9 mouse cellular contexts compared by ENCODE assay signal in genomic region chr6:83237123-83237522, GRCm38 (mm10). TPM values are rescaled to one million over a fixed set of nuclear protein-coding genes. Genes with fewer than 3 reads are reported as not detected.
DNase-seq lines count a peak whose midpoint lies in the region; ATAC-seq lines count a peak whose summit lies in the region.
"Had no signal": no experiment of that assay in that cellular context is flagged by ENCODE, and none has a peak within 500 bp of the region (broad histone marks: within the 10 kb centered on the region; RNA-seq: fewer than 3 reads in every experiment).

No protein-coding gene starts in this region.

- H3K27ac ChIP-seq in heart, embryonic 16.5 days (ENCODE audit: low read length): no peak overlapping the region
- no peak overlapping the region for H3K27ac ChIP-seq in hindbrain, embryonic 16.5 days (ENCODE audit: low read depth, low read length)
- no peak overlapping the region for H3K27ac ChIP-seq in midbrain, embryonic 13.5 days

- H3K9ac ChIP-seq in heart, embryonic 16.5 days (ENCODE audit: low read length): no peak overlapping the region
- H3K9ac ChIP-seq in hindbrain, embryonic 16.5 days (ENCODE audit: low read depth, low read length): no peak overlapping the region
- no peak overlapping the region; the same call in 1 of the 2 replicates for H3K9ac ChIP-seq in midbrain, embryonic 13.5 days (replicated peaks)

- H3K4me3 ChIP-seq in heart, embryonic 16.5 days (ENCODE audit: low read length): peak overlapping the region; percentile 8; the same call in 1 of the 2 replicates
- no peak overlapping the region; the same call in 1 of the 2 replicates for H3K4me3 ChIP-seq in hindbrain, embryonic 16.5 days (ENCODE audit: low read length)
- H3K4me3 ChIP-seq in midbrain, embryonic 13.5 days (replicated peaks): peak overlapping the region; percentile 11; the same call in 1 of the 2 replicates

- H3K4me1 ChIP-seq in heart, embryonic 16.5 days (ENCODE audit: control insufficient read depth, insufficient read depth, low read length): peaks cover 14% of the 10 kb centered on the region
- H3K4me1 ChIP-seq in hindbrain, embryonic 16.5 days (ENCODE audit: control insufficient read depth, insufficient read depth, low read depth, low read length): peaks cover 10% of the 10 kb centered on the region
- peaks cover 20% of the 10 kb centered on the region for H3K4me1 ChIP-seq in midbrain, embryonic 13.5 days (replicated peaks)

- H3K36me3 ChIP-seq in heart, embryonic 16.5 days (ENCODE audit: control insufficient read depth, insufficient read depth): no peaks in the 10 kb centered on the region
- H3K36me3 ChIP-seq in hindbrain, embryonic 16.5 days (ENCODE audit: control insufficient read depth, insufficient read depth, low read length): no peaks in the 10 kb centered on the region
- no peaks in the 10 kb centered on the region for H3K36me3 ChIP-seq in midbrain, embryonic 13.5 days

- no peak for DNase-seq in heart, adult 9 months (ENCODE audit: low spot score in 2 of 2)
- DNase-seq in embryo, embryonic 9.5 days (ENCODE audit: extremely low spot score): peak; percentile 24
- DNase-seq in adrenal gland, postnatal 10 days: no peak
- DNase-seq in gastrocnemius, postnatal 14 days: no peak
- DNase-seq: thymus, postnatal 25 days had no signal

- no peaks in the 10 kb centered on the region for H3K9me3 ChIP-seq in heart, embryonic 16.5 days (replicated peaks; ENCODE audit: control insufficient read depth, low read length)
- no peaks in the 10 kb centered on the region for H3K9me3 ChIP-seq in hindbrain, embryonic 16.5 days (ENCODE audit: control insufficient read depth, low read length)
- H3K9me3 ChIP-seq in midbrain, embryonic 13.5 days: no peaks in the 10 kb centered on the region

- intact Hi-C loops in gastrocnemius, postnatal 14 days (cut with DNase I; ENCODE audit: low total_unique reads): no loop called here

- H3K4me2 ChIP-seq in heart, embryonic 16.5 days (ENCODE audit: low read depth, low read length): peak overlapping the region; percentile 26; the same call in 1 of the 2 replicates
- peak overlapping the region; percentile 41 for H3K4me2 ChIP-seq in hindbrain, embryonic 16.5 days (ENCODE audit: low read length)
- peak overlapping the region; percentile 39 for H3K4me2 ChIP-seq in midbrain, embryonic 13.5 days (replicated peaks)

- 7% methylated on average over 9 of the region's 9 CpGs for WGBS in heart, embryonic 16.5 days
- WGBS in hindbrain, embryonic 16.5 days: 4% methylated on average over 4 of the region's 9 CpGs
- WGBS in midbrain, embryonic 13.5 days: 5% methylated on average over 8 of the region's 9 CpGs

- ATAC-seq in heart, embryonic 16.5 days (replicated peaks; ENCODE audit: extremely low read depth, insufficient read depth, low FRiP score): no peak
- ATAC-seq in hindbrain, embryonic 16.5 days: 0 out of 2 replicates have a peak, but pooled peaks have one; percentile 34
- peak; percentile 60 for ATAC-seq in midbrain, embryonic 13.5 days
- ATAC-seq in inflammation-experienced regulatory T-cells, adult 6 months: no peak

- 0 out of 2 replicates have a peak, but pooled peaks cover 2% of the 10 kb centered on the region for H3K27me3 ChIP-seq in heart, embryonic 16.5 days (ENCODE audit: control insufficient read depth, insufficient read depth, low read length)
- H3K27me3 ChIP-seq in hindbrain, embryonic 16.5 days (replicated peaks; ENCODE audit: control insufficient read depth, insufficient read depth, low read length): peaks cover 5% of the 10 kb centered on the region; the same call in 1 of the 2 replicates
- H3K27me3 ChIP-seq in midbrain, embryonic 13.5 days: peaks cover 78% of the 10 kb centered on the region

RNA-seq across cellular contexts. Expression of gene Slc4a5, which starts 17.5 kb away (rescaled TPM):
- 0.17 and 0.50 TPM in 2 replicates for polyA plus RNA-seq in heart, embryonic 16.5 days (2015; fragmentation: Nextera tagmentation; extraction: Ambion mirVana)
- 2.5 and 2.8 TPM in 2 replicates for polyA plus RNA-seq in hindbrain, embryonic 16.5 days (2015; fragmentation: Nextera tagmentation; extraction: Ambion mirVana)
- 0.22 and 0.48 TPM in 2 replicates for polyA plus RNA-seq in midbrain, embryonic 13.5 days (2015; fragmentation: Nextera tagmentation; extraction: Ambion mirVana)
- under 1 TPM; 0.12 to 0.15 TPM for total RNA-seq in adrenal gland, postnatal 10 days (2021)
- under 1 TPM in 2 of 3 experiments, not detected in 1; 0.49 to 0.59 TPM for polyA plus RNA-seq in inflammation-experienced regulatory T-cells, adult 6 months (2017; shearing (Covaris generic))
- total RNA-seq in gastrocnemius, postnatal 14 days (2021): not detected

Comparison
In these comparisons a context has a peak if more than half of its experiments do, and no peak if none do; other contexts are left out.
1. ATAC-seq: peak in hindbrain, embryonic 16.5 days (single experiment) and midbrain, embryonic 13.5 days (single experiment); none in heart, embryonic 16.5 days (single experiment) and inflammation-experienced regulatory T-cells, adult 6 months (single experiment).
2. Peak in every context shown above with its lines, with median percentiles within 50 percentile points of each other: H3K4me2 ChIP-seq.